ENCODE assay signal across 15 mouse cellular contexts in the genomic region with DNA sequence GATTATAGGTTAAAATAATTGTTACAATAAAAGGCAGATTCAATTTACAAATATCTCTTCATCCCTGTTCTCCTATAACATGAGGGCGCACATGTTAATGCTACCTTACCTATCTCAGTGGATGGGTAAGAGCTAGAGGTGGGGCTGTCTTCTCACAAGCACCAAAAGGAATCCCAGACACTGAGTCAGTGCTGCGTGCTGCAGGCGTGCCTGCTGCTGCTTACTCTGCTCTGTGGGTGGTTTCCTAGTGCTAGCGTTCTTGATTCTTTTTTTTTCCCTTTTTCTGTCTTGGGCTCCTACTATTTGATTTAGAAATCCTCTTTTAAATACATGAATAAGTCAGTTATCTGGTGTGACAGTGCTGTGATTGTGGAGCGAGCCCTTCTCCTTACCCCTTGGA. TPM values are rescaled to one million over a fixed set of nuclear protein-coding genes. Genes with fewer than 3 reads are reported as not detected.
DNase-seq lines count a peak whose midpoint lies in the region.
"Had no signal": no experiment of that assay in that cellular context is flagged by ENCODE, and none has a peak within 500 bp of the region (broad histone marks: within the 10 kb centered on the region; RNA-seq: fewer than 3 reads in every experiment).

No protein-coding gene starts in this region.

- intact Hi-C loops in left cerebral cortex, postnatal 4 days (cut with DNase I): no loop called here

- peak; percentile 26 to 53 for DNase-seq in frontal cortex, postnatal 36 days (ENCODE audit: low spot score in 2 of 2)
- DNase-seq in frontal cortex, postnatal 10 days (ENCODE audit: low spot score in 2 of 2): no peak
- DNase-seq in left cerebral cortex, adult 11 months (ENCODE audit: low spot score): peak; percentile 26
- DNase-seq in left cerebral cortex, postnatal 4 days: no peak
- DNase-seq in right cerebral cortex, adult 2 months (ENCODE audit: low spot score in 2 of 2): peak; percentile 60 to 61
- DNase-seq in right cerebral cortex, postnatal 14 days: no peak
- DNase-seq in right cerebral cortex, postnatal 36 days (ENCODE audit: low spot score in 2 of 2): peak; percentile 51 to 64
- no peak for DNase-seq in MN1 (ENCODE audit: low spot score)
- DNase-seq: adrenal gland, postnatal 14 days; cerebellum, adult 18-20 months; cerebellum, adult 9-11 months; cerebellum, postnatal 36 days; gastrocnemius, postnatal 10 days; heart, adult 18-20 months; heart, postnatal 10 days had no signal

RNA-seq across cellular contexts. Expression of a gene that starts 30.9 kb away (rescaled TPM):
- 100 to 1,000 TPM; 388 to 389 TPM for total RNA-seq in left cerebral cortex, postnatal 4 days (2021)

Comparison
In these comparisons a context has a peak if more than half of its experiments do, and no peak if none do; other contexts are left out.
1. DNase-seq: peak in frontal cortex, postnatal 36 days (2 of 2), left cerebral cortex, adult 11 months (single experiment), right cerebral cortex, adult 2 months (2 of 2) and right cerebral cortex, postnatal 36 days (2 of 2); none in frontal cortex, postnatal 10 days (0 of 2), left cerebral cortex, postnatal 4 days (single experiment), right cerebral cortex, postnatal 14 days (single experiment) and MN1 (single experiment).